Mouse (Mus musculus): ENCODE results near the gene Pigf.

DNA sequence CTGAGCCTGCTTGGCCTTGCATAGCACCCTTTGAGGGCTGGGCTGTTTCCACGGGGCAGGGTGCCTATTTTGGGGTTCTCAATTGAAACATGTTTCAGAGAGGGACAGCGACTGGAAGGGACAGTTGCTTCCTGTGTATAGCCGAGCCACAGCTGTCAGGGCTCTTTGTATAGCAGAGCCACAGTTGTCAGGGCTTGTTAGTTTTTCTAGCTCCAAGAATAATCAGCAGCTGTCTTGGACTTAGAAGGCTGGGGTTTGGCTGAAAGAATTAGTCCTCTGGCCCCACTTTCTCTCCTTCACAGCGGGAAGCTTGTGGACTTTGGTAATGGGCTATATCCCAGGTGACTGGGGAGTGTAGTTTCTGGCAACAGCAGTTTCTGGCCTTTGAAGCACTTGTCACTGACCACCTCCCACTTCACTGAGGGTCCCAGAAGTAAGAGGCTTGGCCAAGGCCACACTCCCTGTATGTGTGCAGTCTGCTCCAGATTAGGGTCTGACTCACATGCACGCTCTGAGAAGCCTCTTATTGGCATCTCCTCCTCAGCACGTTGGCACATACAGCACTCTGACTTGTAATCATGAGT, 36.5 kb downstream of the Pigf start:
- TF ChIP-seq CTCF (IDR thresholded peaks at IDR 0.05; ENCODE audit: low read depth, low read length): no peak
- TF ChIP-seq POLR2A (IDR thresholded peaks at IDR 0.05; ENCODE audit: borderline replicate concordance, low read depth, low read length): no peak

Data from bone marrow macrophage, adult 2 months (primary cell).